Mouse (Mus musculus): ENCODE measurements around the gene Ywhae. TPM values are rescaled to one million over a fixed set of nuclear protein-coding genes. Genes with fewer than 3 reads are reported as not detected.
"Not testable (repeated sequence)": the region's sequence is repeated elsewhere in the genome, so short reads cannot be mapped to it uniquely, and the experiment has no call there.

Gene Ywhae
- 1,000 to 10,000 TPM; 1,280 to 1,321 TPM for total RNA-seq (2021)
- long read RNA-seq, experiment 1, transcript Ywhae-201 (6 exons, 2,100 nt), result major isoform, 1,482 of 1,557 reads
- long read RNA-seq, experiment 1, partial matches to known transcripts, result 38 of 1,557 reads
- long read RNA-seq, experiment 1, other reads (novel, unspliced or antisense), result 37 of 1,557 reads
- long read RNA-seq, experiment 2, transcript Ywhae-201 (6 exons, 2,100 nt), result major isoform, 1,221 of 1,291 reads
- long read RNA-seq, experiment 2, partial matches to known transcripts, result 18 of 1,291 reads
- long read RNA-seq, experiment 2, other reads (novel, unspliced or antisense), result 52 of 1,291 reads

GRCm38 (mm10) chr11:75732434-75733226 is at the start of gene Ywhae:
Gene Ywhae, plus strand, starts transcription at chr11:75732869.
- peak; percentile 92 to 93 for DNase-seq (ENCODE audit: low spot score in 2 of 2)
- intact Hi-C loops (cut with DNase I), result no loop called here

GRCm38 (mm10) chr11:75684462-75684861 is 48.2 kb upstream of the Ywhae start:
- intact Hi-C loops (cut with DNase I), result no loop called here
- DNase-seq (ENCODE audit: low spot score in 2 of 2), result no peak

GRCm38 (mm10) chr11:75684956-75685355 is 47.7 kb upstream of the Ywhae start:
- intact Hi-C loops (cut with DNase I), result no loop called here
- DNase-seq (ENCODE audit: low spot score in 2 of 2), result no peak

GRCm38 (mm10) chr11:75687343-75687993 is 45.2 kb upstream of the Ywhae start:
- no peak for DNase-seq (ENCODE audit: low spot score in 2 of 2)
- intact Hi-C loops (cut with DNase I), result no loop called here

GRCm38 (mm10) chr11:75688132-75688531 is 44.5 kb upstream of the Ywhae start:
- intact Hi-C loops (cut with DNase I), result no loop called here
- no peak for DNase-seq (ENCODE audit: low spot score in 2 of 2)

GRCm38 (mm10) chr11:75689977-75690376 is 42.7 kb upstream of the Ywhae start:
- intact Hi-C loops (cut with DNase I), result no loop called here
- no peak for DNase-seq (ENCODE audit: low spot score in 2 of 2)

GRCm38 (mm10) chr11:75691047-75691446 is 41.6 kb upstream of the Ywhae start:
- no peak for DNase-seq (ENCODE audit: low spot score in 2 of 2)
- intact Hi-C loops (cut with DNase I), result no loop called here

- intact Hi-C loops (cut with DNase I), result no loop called here
- DNase-seq (ENCODE audit: low spot score in 2 of 2), result no peak
Measured at GRCm38 (mm10) chr11:75693570-75693969, 39.1 kb upstream of the Ywhae start.

- DNase-seq (ENCODE audit: low spot score in 2 of 2); intact Hi-C loops (cut with DNase I): not testable (repeated sequence)
Measured at GRCm38 (mm10) chr11:75697464-75697863, 35.2 kb upstream of the Ywhae start.

- DNase-seq (ENCODE audit: low spot score in 2 of 2), result no peak
- intact Hi-C loops (cut with DNase I), result no loop called here
Measured at GRCm38 (mm10) chr11:75700557-75700956, 32.1 kb upstream of the Ywhae start.

GRCm38 (mm10) chr11:75702761-75703160 is 29.9 kb upstream of the Ywhae start:
- intact Hi-C loops (cut with DNase I), result no loop called here
- no peak for DNase-seq (ENCODE audit: low spot score in 2 of 2)

GRCm38 (mm10) chr11:75703748-75704147 is 28.9 kb upstream of the Ywhae start:
- no peak for DNase-seq (ENCODE audit: low spot score in 2 of 2)
- intact Hi-C loops (cut with DNase I), result no loop called here

GRCm38 (mm10) chr11:75713949-75714348 is 18.7 kb upstream of the Ywhae start:
- peak in 1 of 2 experiments; percentile 35 for DNase-seq (ENCODE audit: low spot score in 2 of 2)
- intact Hi-C loops (cut with DNase I), result no loop called here

- intact Hi-C loops (cut with DNase I), result no loop called here
- DNase-seq (ENCODE audit: low spot score in 2 of 2), result no peak
Measured at GRCm38 (mm10) chr11:75715556-75715955, 17.1 kb upstream of the Ywhae start.

GRCm38 (mm10) chr11:75716661-75717325 is 15.9 kb upstream of the Ywhae start:
- no peak for DNase-seq (ENCODE audit: low spot score in 2 of 2)
- intact Hi-C loops (cut with DNase I), result no loop called here

GRCm38 (mm10) chr11:75722339-75722738 is 10.3 kb upstream of the Ywhae start:
- intact Hi-C loops (cut with DNase I), result no loop called here
- no peak for DNase-seq (ENCODE audit: low spot score in 2 of 2)

- no peak for DNase-seq (ENCODE audit: low spot score in 2 of 2)
- intact Hi-C loops (cut with DNase I), result no loop called here
Measured at GRCm38 (mm10) chr11:75727168-75727567, 5.5 kb upstream of the Ywhae start.

GRCm38 (mm10) chr11:75727659-75728058 is 5.0 kb upstream of the Ywhae start:
- intact Hi-C loops (cut with DNase I); DNase-seq (ENCODE audit: low spot score in 2 of 2): not testable (repeated sequence)

GRCm38 (mm10) chr11:75733227-75733940 is 715 bp downstream of the Ywhae start:
- intact Hi-C loops (cut with DNase I), result no loop called here
- DNase-seq (ENCODE audit: low spot score in 2 of 2), result peak; percentile 50 to 62
